Mouse (Mus musculus) testis, adult 2 months (tissue): Measurements from ENCODE around the gene Hoxa6. TPM values are rescaled to one million over a fixed set of nuclear protein-coding genes. Genes with fewer than 3 reads are reported as not detected.

ENCODE experiments used
- H3K27ac ChIP-seq: fragments of 200-500 bp; 2 replicates; pipeline ENCODE4 v1.5.1; 2012; ENCODE audit warnings: low read depth, low read length; ENCODE audit not compliant: control insufficient read depth, insufficient read depth
- H3K27me3 ChIP-seq: fragments of 200-500 bp; 2 replicates; pipeline ENCODE4 v1.6.1; 2012; ENCODE audit warnings: mild to moderate bottlenecking, low read length, moderate library complexity; ENCODE audit not compliant: control insufficient read depth, insufficient read depth
- H3K36me3 ChIP-seq: fragments of 200-500 bp; 2 replicates; pipeline ENCODE4 v1.6.1; 2012; ENCODE audit warnings: mild to moderate bottlenecking, low read length; ENCODE audit not compliant: control insufficient read depth, insufficient read depth
- H3K4me1 ChIP-seq: fragments of 200-500 bp; 2 replicates; pipeline ENCODE4 v1.6.1; 2012; ENCODE audit warnings: low read length; ENCODE audit not compliant: control insufficient read depth, insufficient read depth
- H3K4me3 ChIP-seq: fragments of 200-500 bp; 2 replicates; pipeline ENCODE4 v1.5.1; 2012; ENCODE audit warnings: low read depth, mild to moderate bottlenecking, low read length, moderate library complexity, mixed read lengths; ENCODE audit not compliant: control insufficient read depth
- CTCF ChIP-seq: fragments of 200-500 bp; IDR thresholded peaks from 2 replicates; pipeline ENCODE4 v1.5.1; 2012; ENCODE audit warnings: low read depth, mild to moderate bottlenecking, inconsistent platforms, low read length, moderate library complexity; ENCODE audit not compliant: control insufficient read depth, insufficient read depth, insufficient replicate concordance
- POLR2A ChIP-seq: fragments of 200-500 bp; IDR thresholded peaks from 2 replicates; pipeline ENCODE4 v1.6.1; 2012; ENCODE audit warnings: low read depth, mild to moderate bottlenecking, inconsistent platforms, low read length, moderate library complexity; ENCODE audit not compliant: control insufficient read depth
- polyA plus RNA-seq: library from polyadenylated mRNA; depleted of rRNA; stranded (reverse); fragments of >200 nt; gene quantifications from 2 replicates; pipeline ENCODE4 v1.2.3, GENCODE M21; 2012

Gene Hoxa6
- polyA plus RNA-seq, 1 experiment, result 0.21 TPM

DNA sequence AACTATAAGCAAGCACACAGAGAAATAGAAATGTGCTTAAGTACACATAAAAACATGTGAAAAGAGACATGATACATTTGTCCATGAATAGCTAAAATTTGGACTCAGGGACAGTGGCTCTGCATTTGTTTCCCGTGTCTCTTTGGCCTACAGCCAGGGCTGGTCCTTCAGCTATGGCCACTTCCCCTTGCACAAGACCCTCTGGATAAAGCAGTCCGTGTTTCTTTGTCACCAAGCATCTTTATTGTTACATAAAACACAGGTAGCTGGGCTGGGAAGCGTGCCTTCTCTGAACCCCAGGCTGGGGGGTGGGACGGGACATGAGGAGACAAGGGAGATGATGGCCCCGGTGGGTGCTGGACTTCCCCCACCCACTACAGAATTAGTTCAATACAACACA, 5.7 kb upstream of the Hoxa6 start:
- no peak for TF ChIP-seq CTCF
- no peak for TF ChIP-seq POLR2A
- no peak overlapping the region for H3K27ac ChIP-seq
- no peaks in the 10 kb centered on the region for H3K36me3 ChIP-seq
- H3K27me3 ChIP-seq, result peaks cover 16% of the 10 kb centered on the region
- H3K4me3 ChIP-seq, result no peak overlapping the region
- peaks cover 26% of the 10 kb centered on the region for H3K4me1 ChIP-seq

DNA sequence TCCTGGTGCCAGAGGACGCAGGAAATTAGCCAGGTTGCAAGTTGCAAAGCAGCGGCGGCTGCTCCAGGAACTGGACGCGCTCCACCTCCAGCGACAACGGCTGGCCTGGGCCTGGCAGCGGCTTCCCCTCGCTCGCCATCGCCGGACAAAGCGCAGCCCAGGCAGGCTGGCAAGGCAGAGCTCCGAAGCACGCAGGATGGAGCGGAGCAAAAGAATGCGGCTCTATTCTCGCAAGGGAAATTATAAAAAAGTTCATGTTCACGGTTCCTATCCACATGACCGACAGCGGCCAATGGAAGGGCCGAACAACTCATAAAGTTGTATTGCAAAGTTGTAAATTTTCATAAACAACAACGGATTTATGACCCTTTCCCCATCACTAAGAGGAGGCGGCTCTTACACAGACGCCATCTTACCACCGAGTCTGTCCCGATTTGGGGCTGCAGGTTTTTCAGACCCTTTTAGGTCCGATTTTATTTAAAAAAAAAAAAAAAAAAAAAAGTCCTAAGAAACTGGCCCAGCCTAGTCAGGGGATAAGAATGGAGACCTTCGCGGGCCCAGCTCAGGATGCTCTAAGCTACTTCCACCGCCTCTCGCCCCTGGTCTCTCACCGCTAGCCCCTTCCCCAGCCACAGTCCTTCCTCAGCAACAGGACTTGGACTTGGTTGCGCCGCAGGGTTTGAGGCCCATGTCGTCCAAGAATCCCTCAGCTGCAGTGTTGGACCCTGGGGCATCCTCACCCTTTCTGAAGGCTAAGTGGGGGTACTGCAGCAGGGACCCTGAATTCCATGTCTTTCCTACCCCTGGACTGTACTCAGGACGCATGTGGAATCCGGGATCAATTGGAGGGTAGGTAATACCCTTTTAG, 4.8 kb upstream of the Hoxa6 start, which contains the start of the genes Hoxa3 and Gm28308:
Gene Hoxa3 (minus strand): TSS at position 218 of the 868 bp plus-strand sequence.
Gene Gm28308 (minus strand): TSS at position 221 of the 868 bp plus-strand sequence.
- Histone ChIP-seq H3K4me3 (peak within 1 kb of the TSS; percentile 42), H3K4me1 (peaks cover 28% of the 10 kb centered on the region), H3K36me3 (no peaks in the 10 kb centered on the region), H3K27ac (no peak within 1 kb of the TSS), H3K27me3 (peaks cover 14% of the 10 kb centered on the region)
- TF ChIP-seq CTCF (no peak), POLR2A (no peak)

DNA sequence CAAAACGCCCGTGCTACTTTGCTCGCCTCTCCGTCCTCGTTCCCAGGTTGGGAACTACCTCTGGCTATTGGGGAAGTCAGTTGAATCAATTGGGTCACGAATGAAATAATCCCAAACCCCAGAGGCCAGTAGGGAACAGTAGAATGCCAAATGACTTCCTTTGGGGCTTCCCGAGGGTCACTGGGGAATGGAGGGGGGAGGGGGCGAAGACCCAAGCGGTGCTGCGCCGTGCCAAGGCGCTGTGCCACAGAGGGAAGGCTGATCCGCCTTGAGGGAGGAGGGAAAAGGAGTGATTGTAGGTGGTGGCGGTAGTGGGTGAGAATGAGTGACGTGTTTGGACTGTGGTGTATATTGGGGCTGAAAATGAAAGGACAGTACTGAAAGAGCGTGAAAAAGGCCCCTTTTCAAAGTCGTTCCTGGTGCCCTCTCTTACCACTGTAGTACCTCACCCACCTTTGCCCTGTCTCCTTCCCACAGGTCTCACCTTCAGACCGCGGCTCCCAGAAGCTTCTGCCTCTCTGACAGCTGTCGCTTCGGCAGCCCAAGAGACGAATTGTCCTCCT, 4.1 kb upstream of the Hoxa6 start:
- Histone ChIP-seq H3K4me1 (peaks cover 25% of the 10 kb centered on the region), H3K27ac (no peak overlapping the region), H3K4me3 (peak overlapping the region; percentile 42), H3K36me3 (no peaks in the 10 kb centered on the region), H3K27me3 (peaks cover 12% of the 10 kb centered on the region)
- no peak for TF ChIP-seq POLR2A
- no peak for TF ChIP-seq CTCF

DNA sequence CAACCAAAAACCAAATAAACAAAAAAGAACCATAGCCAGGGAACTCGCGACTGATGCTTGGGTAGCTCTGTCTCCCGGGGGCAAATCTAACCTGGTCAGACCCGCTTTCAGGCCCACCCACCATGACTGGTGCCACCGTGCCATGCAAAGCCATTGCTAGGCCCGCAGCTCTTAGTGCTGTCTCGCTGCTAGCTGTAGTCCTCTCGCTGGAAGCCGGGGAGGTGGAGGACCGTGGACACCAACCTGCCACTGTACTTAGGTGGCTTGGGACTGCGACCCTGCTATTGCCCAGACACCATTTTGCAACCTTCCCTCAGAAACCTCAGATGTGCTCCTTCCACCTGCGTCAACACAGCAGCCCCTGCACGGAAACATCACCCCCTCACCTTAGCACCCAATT, 3.4 kb upstream of the Hoxa6 start:
- Histone ChIP-seq H3K4me1 (peaks cover 19% of the 10 kb centered on the region), H3K27me3 (peaks cover 8% of the 10 kb centered on the region), H3K27ac (no peak overlapping the region), H3K4me3 (no peak overlapping the region; the same call in 1 of the 2 replicates), H3K36me3 (no peaks in the 10 kb centered on the region)
- TF ChIP-seq CTCF (no peak), POLR2A (no peak)

DNA sequence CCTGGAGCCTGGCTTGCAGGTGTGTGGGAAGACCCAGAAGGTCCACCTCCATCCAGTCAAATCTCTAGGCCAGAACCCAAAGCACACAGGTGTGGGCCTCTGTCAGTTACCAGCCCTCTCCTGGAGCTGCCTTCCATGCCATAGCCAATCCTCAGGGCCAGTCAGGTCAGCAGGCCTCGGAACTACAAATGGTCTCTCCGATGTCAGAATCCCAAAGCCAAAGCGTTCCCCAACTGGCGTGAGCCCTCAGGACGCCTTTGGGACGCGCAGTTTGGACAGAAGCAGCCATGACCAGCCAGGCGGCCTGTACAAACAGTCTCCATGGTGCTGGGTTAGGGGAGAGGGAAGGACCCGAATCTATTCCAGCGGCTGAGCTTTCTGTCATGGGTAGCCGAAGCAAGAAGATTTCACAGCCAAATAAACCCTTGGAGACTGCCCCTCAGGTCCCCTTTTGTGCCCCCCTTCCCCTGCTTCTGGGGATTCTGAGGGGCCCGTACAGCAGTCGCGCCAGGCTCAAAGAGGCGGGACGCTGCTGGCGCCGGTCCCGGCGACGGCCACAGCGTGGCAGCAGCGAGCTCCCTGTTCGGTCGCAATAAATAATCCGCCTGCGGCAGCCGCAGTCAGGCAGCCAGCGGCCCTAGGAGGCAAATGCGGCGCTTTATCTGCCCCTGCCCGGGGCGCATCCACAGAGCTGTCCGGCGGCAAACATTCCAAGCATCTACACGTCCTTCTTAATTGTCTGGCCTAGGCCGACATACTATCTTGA, 2.8 kb upstream of the Hoxa6 start:
- H3K27me3 ChIP-seq, result peaks cover 10% of the 10 kb centered on the region
- peaks cover 17% of the 10 kb centered on the region for H3K4me1 ChIP-seq
- H3K4me3 ChIP-seq, result no peak overlapping the region; the same call in 1 of the 2 replicates
- no peaks in the 10 kb centered on the region for H3K36me3 ChIP-seq
- TF ChIP-seq CTCF (peak; percentile 59), POLR2A (no peak)
- H3K27ac ChIP-seq, result no peak overlapping the region

DNA sequence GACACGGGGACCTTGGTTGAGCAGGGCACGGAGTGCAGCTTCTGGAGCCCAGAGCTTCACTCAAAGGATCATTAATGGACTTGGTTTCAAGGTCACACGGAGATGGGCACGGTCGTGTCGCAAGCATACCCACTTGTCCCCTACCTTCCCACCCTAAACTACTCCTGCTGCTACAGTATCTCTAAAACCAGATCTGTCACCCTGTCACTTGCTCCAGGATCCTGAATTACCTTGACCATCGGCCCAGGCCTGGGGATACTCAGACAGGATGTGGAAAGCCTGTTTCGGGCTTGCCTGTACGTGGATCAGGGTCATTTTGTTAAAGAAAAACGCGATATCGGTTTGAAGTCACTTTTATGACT, 1.1 kb upstream of the Hoxa6 start:
- Histone ChIP-seq H3K27ac (no peak overlapping the region), H3K4me1 (peaks cover 14% of the 10 kb centered on the region), H3K4me3 (no peak overlapping the region), H3K27me3 (peaks cover 12% of the 10 kb centered on the region), H3K36me3 (no peaks in the 10 kb centered on the region)
- TF ChIP-seq CTCF, result no peak

DNA sequence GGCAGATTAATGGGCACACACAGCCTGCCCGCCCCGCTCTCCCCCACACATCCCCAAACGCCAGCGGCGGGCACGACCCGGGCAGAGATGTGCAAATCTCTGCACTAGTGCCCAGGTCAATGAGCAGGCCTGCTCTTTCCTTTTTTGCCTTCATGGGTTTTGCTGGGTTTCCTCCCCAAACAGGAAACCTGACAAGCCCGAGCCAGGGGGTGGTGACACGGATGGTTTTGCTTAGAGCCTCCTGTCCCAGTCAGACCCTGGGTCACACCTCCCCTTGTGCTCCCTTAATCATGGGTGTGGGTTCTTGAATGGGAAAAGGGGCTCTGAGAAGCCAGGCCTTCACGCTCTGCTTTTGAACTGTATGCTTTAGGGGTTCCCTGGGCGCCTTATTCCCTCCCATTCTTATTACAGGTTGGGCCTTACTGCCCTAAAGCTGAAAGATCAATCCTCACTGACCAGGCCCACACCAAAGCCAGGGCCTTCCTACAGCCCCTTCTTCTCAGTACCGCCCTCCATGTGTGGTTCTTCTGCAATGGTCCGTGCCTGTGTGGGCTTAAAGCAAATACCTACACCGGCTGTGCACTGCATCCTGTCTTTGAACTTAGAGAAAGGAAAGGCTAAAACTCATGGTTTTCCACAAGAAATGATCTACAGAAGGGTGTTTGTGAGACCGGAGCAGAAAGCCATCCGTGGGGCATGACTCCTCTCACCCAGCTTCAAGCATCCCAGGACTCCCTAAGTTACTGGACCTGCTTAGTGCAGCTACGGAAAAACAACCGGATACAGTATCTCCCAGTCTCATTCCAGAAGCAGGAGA, 554 bp upstream of the Hoxa6 start:
- Histone ChIP-seq H3K4me1 (peaks cover 19% of the 10 kb centered on the region), H3K4me3 (no peak overlapping the region), H3K36me3 (no peaks in the 10 kb centered on the region), H3K27me3 (peaks cover 13% of the 10 kb centered on the region), H3K27ac (no peak overlapping the region)
- no peak for TF ChIP-seq POLR2A
- no peak for TF ChIP-seq CTCF
